Comparison of ENCODE assay signal across 9 mouse cellular contexts in genomic region chr1:30584806-30585205, GRCm38 (mm10).
DNase-seq lines count a peak whose midpoint lies in the region; ATAC-seq and TF ChIP-seq lines count a peak whose summit lies in the region.
"Had no signal": no experiment of that assay in that cellular context is flagged by ENCODE, and none has a peak within 500 bp of the region (broad histone marks: within the 10 kb centered on the region; RNA-seq: fewer than 3 reads in every experiment).

No protein-coding gene starts in this region.

- no peaks in the 10 kb centered on the region for H3K36me3 ChIP-seq in heart, adult 2 months (ENCODE audit: control insufficient read depth, insufficient read depth, low read length)
- H3K36me3 ChIP-seq in testis, adult 2 months (ENCODE audit: control insufficient read depth, insufficient read depth, low read length): no peaks in the 10 kb centered on the region
- H3K36me3 ChIP-seq in neural tube, embryonic 15.5 days: no peaks in the 10 kb centered on the region
- H3K36me3 ChIP-seq: hindbrain, embryonic 15.5 days had no signal

- DNase-seq in heart, adult 2 months: no peak
- DNase-seq in heart, postnatal 25 days (ENCODE audit: low spot score): no peak
- no peak for DNase-seq in testis, postnatal 14 days (ENCODE audit: low spot score)
- peak; percentile 9 to 10 for DNase-seq in kidney, postnatal 4 days
- no peak for DNase-seq in urinary bladder, adult 2 months (ENCODE audit: low spot score)

- H3K9me3 ChIP-seq in neural tube, embryonic 15.5 days (replicated peaks): no peaks in the 10 kb centered on the region
- H3K9me3 ChIP-seq: hindbrain, embryonic 15.5 days had no signal

- peak; percentile 84 for TF ChIP-seq CTCF in heart, adult 2 months (IDR thresholded peaks at IDR 0.05)
- peak; percentile 37; the same call in 1 of the 2 replicates for TF ChIP-seq CTCF in testis, adult 2 months (IDR thresholded peaks at IDR 0.05; ENCODE audit: control insufficient read depth, insufficient read depth, insufficient replicate concordance, low read depth, low read length)
- TF ChIP-seq CTCF in cortical plate, adult 2 months (IDR thresholded peaks at IDR 0.05; ENCODE audit: extremely low read depth, insufficient read depth, low read length): peak; percentile 33; the same call in 1 of the 2 replicates

- H3K4me1 ChIP-seq in heart, adult 2 months (ENCODE audit: control insufficient read depth, insufficient read depth, low read length): no peaks in the 10 kb centered on the region
- no peaks in the 10 kb centered on the region for H3K4me1 ChIP-seq in testis, adult 2 months (ENCODE audit: control insufficient read depth, insufficient read depth, low read length)
- 0 out of 2 replicates have a peak, but pooled peaks cover 4% of the 10 kb centered on the region for H3K4me1 ChIP-seq in cortical plate, adult 2 months (ENCODE audit: control insufficient read depth, insufficient read depth, low read length)
- peaks cover 3% of the 10 kb centered on the region; the same call in 1 of the 2 replicates for H3K4me1 ChIP-seq in neural tube, embryonic 15.5 days

- intact Hi-C loops in heart, adult 2 months (cut with DNase I): no loop called here
- intact Hi-C loops in heart, postnatal 25 days (cut with DNase I): no loop called here

- WGBS in heart, adult 2 months: 3% methylated on average over 4 of the region's 4 CpGs
- WGBS in neural tube, embryonic 15.5 days: 3% methylated on average over 4 of the region's 4 CpGs

- H3K4me2 ChIP-seq in neural tube, embryonic 15.5 days: no peak overlapping the region
- H3K4me2 ChIP-seq: hindbrain, embryonic 15.5 days had no signal

- no peak for TF ChIP-seq EP300 in heart, adult 2 months (IDR thresholded peaks at IDR 0.05; ENCODE audit: insufficient read depth, low read depth, low read length)

- no peak overlapping the region for H3K9ac ChIP-seq in heart, adult 2 months (ENCODE audit: low read depth, low read length)
- no peak overlapping the region for H3K9ac ChIP-seq in neural tube, embryonic 15.5 days (replicated peaks)
- H3K9ac ChIP-seq: hindbrain, embryonic 15.5 days had no signal

- H3K4me3 ChIP-seq in heart, adult 2 months: no peak overlapping the region
- no peak overlapping the region for H3K4me3 ChIP-seq in testis, adult 2 months (ENCODE audit: control insufficient read depth, low read depth, low read length)
- H3K4me3 ChIP-seq in cortical plate, adult 2 months (ENCODE audit: insufficient read depth, low read length): no peak overlapping the region
- H3K4me3 ChIP-seq in neural tube, embryonic 15.5 days (replicated peaks): no peak overlapping the region
- H3K4me3 ChIP-seq: hindbrain, embryonic 15.5 days had no signal

- H3K79me2 ChIP-seq in heart, adult 2 months (replicated peaks; ENCODE audit: control insufficient read depth, insufficient read depth, low read length): no peaks in the 10 kb centered on the region

- no peak overlapping the region for H3K27ac ChIP-seq in heart, adult 2 months
- no peak overlapping the region for H3K27ac ChIP-seq in testis, adult 2 months (ENCODE audit: control insufficient read depth, insufficient read depth, low read depth, low read length)
- no peak overlapping the region for H3K27ac ChIP-seq in cortical plate, adult 2 months (ENCODE audit: insufficient read depth, low read length)
- H3K27ac ChIP-seq in neural tube, embryonic 15.5 days (replicated peaks): no peak overlapping the region
- H3K27ac ChIP-seq: hindbrain, embryonic 15.5 days had no signal

- TF ChIP-seq POLR2A in heart, adult 2 months (IDR thresholded peaks at IDR 0.05; ENCODE audit: insufficient read depth, low read depth, low read length): no peak
- no peak for TF ChIP-seq POLR2A in testis, adult 2 months (IDR thresholded peaks at IDR 0.05; ENCODE audit: control insufficient read depth, low read depth, low read length)
- no peak for TF ChIP-seq POLR2A in cortical plate, adult 2 months (IDR thresholded peaks at IDR 0.05; ENCODE audit: extremely low read depth, insufficient read depth, low read length)

- ATAC-seq in neural tube, embryonic 15.5 days (ENCODE audit: low FRiP score): peak; percentile 57; the same call in 1 of the 2 replicates

- H3K27me3 ChIP-seq in heart, adult 2 months (ENCODE audit: control insufficient read depth, insufficient read depth, low read length): no peaks in the 10 kb centered on the region
- no peaks in the 10 kb centered on the region for H3K27me3 ChIP-seq in testis, adult 2 months (ENCODE audit: control insufficient read depth, insufficient read depth, low read length)
- H3K27me3 ChIP-seq in neural tube, embryonic 15.5 days (replicated peaks): no peaks in the 10 kb centered on the region
- H3K27me3 ChIP-seq: hindbrain, embryonic 15.5 days had no signal

Comparison
In these comparisons a context has a peak if more than half of its experiments do, and no peak if none do; other contexts are left out.
1. DNase-seq: peak in kidney, postnatal 4 days (2 of 2); none in heart, adult 2 months (0 of 2), heart, postnatal 25 days (single experiment), testis, postnatal 14 days (single experiment) and urinary bladder, adult 2 months (single experiment).
2. CTCF ChIP-seq: peak in every context shown above with its lines; median percentile 84 in heart, adult 2 months; 37 in testis, adult 2 months; 33 in cortical plate, adult 2 months.